Mouse (Mus musculus) kidney, adult 2 months (tissue): Measurements from ENCODE around the gene Gna15.

Experiments used
- CTCF ChIP-seq: fragments of 200-500 bp; conservative IDR thresholded peaks from 2 replicates; pipeline ENCODE4 v1.5.1; 2011; ENCODE audit warnings: low read depth, mild to moderate bottlenecking, control low read depth, low read length, moderate library complexity, mixed read lengths; ENCODE audit not compliant: insufficient read depth, insufficient read length
- POLR2A ChIP-seq: fragments of 200-500 bp; IDR thresholded peaks from one replicate; pipeline ENCODE4 v1.6.1; 2011; ENCODE audit warnings: low read depth, low read length, control low read depth

- TF ChIP-seq CTCF = no peak
- TF ChIP-seq POLR2A = no peak
Measured at GRCm38 (mm10) chr10:81458267-81458666, 65.8 kb downstream of the Gna15 start.
